Comparison of ENCODE assay signal across 8 mouse cellular contexts in genomic region chr15:27234770-27235169, GRCm38 (mm10).
DNase-seq lines count a peak whose midpoint lies in the region.
"Had no signal": no experiment of that assay in that cellular context is flagged by ENCODE, and none has a peak within 500 bp of the region (broad histone marks: within the 10 kb centered on the region; RNA-seq: fewer than 3 reads in every experiment).

No protein-coding gene starts in this region.

- intact Hi-C loops in heart, postnatal 36 days (cut with DNase I) = loop anchor here (5.0 kb wide), 1 partner anchor 612 kb away; no protein-coding TSS in a partner anchor

- DNase-seq in ES-CJ7 (ENCODE audit: low read depth, low spot score) (peak; percentile 76), adipocyte (ENCODE audit: low spot score) (peak; percentile 37)
- DNase-seq in embryo, embryonic 10 days (ENCODE audit: low spot score) = peak; percentile 84
- DNase-seq in heart, postnatal 36 days = peak; percentile 35 to 52
- DNase-seq in layer of hippocampus, adult 18-20 months (ENCODE audit: low spot score in 2 of 2) = peak; percentile 39 to 80
- DNase-seq in lung, postnatal 36 days = peak; percentile 53
- DNase-seq in right cerebral cortex, adult 18-20 months = peak; percentile 50
- DNase-seq: liver, embryonic 13.5 days had no signal

Comparison
In these comparisons a context has a peak if more than half of its experiments do, and no peak if none do; other contexts are left out.
1. Peak in every context shown above with its lines: DNase-seq.